Mouse (Mus musculus) hindbrain, postnatal 0 days (tissue): Measurements from ENCODE around the gene Prr15. TPM values are rescaled to one million over a fixed set of nuclear protein-coding genes. Genes with fewer than 3 reads are reported as not detected.
A peak's percentile ranks its signal among the peaks of the same experiment; 100 is the strongest.

Experiments
- ATAC-seq: fragments of 200-750 bp; cut with Nextera tagmentation; 2 replicates; pipeline ENCODE4 v1.8.0; 2017; ENCODE audit warnings: mild to moderate bottlenecking, moderate TSS enrichment, moderate library complexity
- DNase-seq: peaks from one replicate; pipeline ENCODE4 v3.0.0-alpha.2; 2015; ENCODE audit warnings: low spot score
- H3K27ac ChIP-seq: fragments of 300-500 bp; sonication (generic); 2 replicates; pipeline ENCODE4 v1.5.1; 2014; ENCODE audit warnings: mild to moderate bottlenecking
- H3K27me3 ChIP-seq: fragments of 300-500 bp; sonication (generic); 2 replicates; pipeline ENCODE4 v1.6.1; 2014; ENCODE audit warnings: low read length, mixed read lengths; ENCODE audit not compliant: insufficient read depth
- H3K36me3 ChIP-seq: fragments of 300-500 bp; sonication (generic); 2 replicates; pipeline ENCODE4 v1.6.1; 2014; ENCODE audit warnings: low read length, mixed read lengths; ENCODE audit not compliant: insufficient read depth
- H3K4me1 ChIP-seq: fragments of 300-500 bp; sonication (generic); 2 replicates; pipeline ENCODE4 v1.6.1; 2014; ENCODE audit warnings: antibody characterized with exemption, low read length, mixed read lengths; ENCODE audit not compliant: insufficient read depth
- H3K4me2 ChIP-seq: fragments of 300-500 bp; sonication (generic); 2 replicates; pipeline ENCODE4 v1.6.1; 2014; ENCODE audit warnings: low read depth, mild to moderate bottlenecking, low read length, moderate library complexity, mixed read lengths
- H3K4me3 ChIP-seq: fragments of 300-500 bp; sonication (generic); 2 replicates; pipeline ENCODE4 v1.5.1; 2014; ENCODE audit warnings: low read length
- H3K9ac ChIP-seq: fragments of 300-500 bp; sonication (generic); replicated peaks from 2 replicates; pipeline ENCODE4 v1.6.1; 2014; ENCODE audit warnings: mild to moderate bottlenecking, low read length, moderate library complexity, mixed read lengths
- H3K9me3 ChIP-seq: fragments of 300-500 bp; sonication (generic); 2 replicates; pipeline ENCODE4 v1.6.1; 2016; ENCODE audit warnings: low read length, mixed read lengths
- CTCF ChIP-seq: IDR thresholded peaks from 2 replicates; pipeline ENCODE4 v1.5.1; 2016; ENCODE audit warnings: antibody characterized with exemption, control low read depth, low read depth
- WGBS: fragments of 180-500 bp; shearing (Covaris S2); extraction: QIAGEN DNeasy Blood & Tissue Kit; methylation state at CpG from one replicate; pipeline ENCODE4 v1.1.7; 2014; 5-methylcytosine and 5-hydroxymethylcytosine counted together
- polyA plus RNA-seq: library from polyadenylated mRNA; unstranded; fragments of >200 nt; fragmentation: Nextera tagmentation; extraction: Ambion mirVana; gene quantifications from 2 replicates; pipeline ENCODE4 v1.2.1, GENCODE M21; 2015
- total RNA-seq: library from RNA; depleted of rRNA; stranded (reverse); fragments of >200 nt; gene quantifications from 2 replicates; pipeline ENCODE4 v1.2.3, GENCODE M21; 2014; rRNA removed

Gene Prr15
- 0.37 and 1.3 TPM in 2 replicates for total RNA-seq
- 1.4 and 1.8 TPM in 2 replicates for polyA plus RNA-seq

GRCm38 (mm10) chr6:54325246-54325885, at the start of gene Prr15:
Gene Prr15, plus strand, starts transcription at chr6:54325835.
- Histone ChIP-seq H3K27me3 (peaks cover 28% of the 10 kb centered on the region), H3K36me3 (no peaks in the 10 kb centered on the region), H3K4me1 (no peaks in the 10 kb centered on the region; the same call in 1 of the 2 replicates), H3K27ac (no peak within 1 kb of the TSS), H3K9ac (no peak within 1 kb of the TSS), H3K4me3 (peak within 1 kb of the TSS; percentile 49), H3K4me2 (peak within 1 kb of the TSS; percentile 100), H3K9me3 (no peaks in the 10 kb centered on the region)
- DNase-seq = no peak
- no peak for TF ChIP-seq CTCF
- no peak for ATAC-seq
- WGBS = 63% methylated on average over 3 of the region's 3 CpGs

GRCm38 (mm10) chr6:54277234-54277633, 48.4 kb upstream of the Prr15 start:
- WGBS = 67% methylated on average over 4 of the region's 4 CpGs
- TF ChIP-seq CTCF = no peak
- Histone ChIP-seq H3K27me3 (no peaks in the 10 kb centered on the region), H3K4me3 (no peak overlapping the region), H3K27ac (no peak overlapping the region), H3K4me1 (peaks cover 4% of the 10 kb centered on the region), H3K36me3 (no peaks in the 10 kb centered on the region), H3K9ac (no peak overlapping the region), H3K9me3 (no peaks in the 10 kb centered on the region), H3K4me2 (no peak overlapping the region)
- peak; percentile 51 for ATAC-seq
- DNase-seq = no peak

- Histone ChIP-seq H3K4me2 (no peak overlapping the region), H3K4me3 (no peak overlapping the region), H3K27ac (no peak overlapping the region; the same call in 1 of the 2 replicates), H3K9ac (no peak overlapping the region), H3K27me3 (no peaks in the 10 kb centered on the region), H3K4me1 (peaks cover 4% of the 10 kb centered on the region), H3K36me3 (no peaks in the 10 kb centered on the region), H3K9me3 (no peaks in the 10 kb centered on the region)
- 46% methylated on average over 5 of the region's 5 CpGs for WGBS
- ATAC-seq (no peak), DNase-seq (no peak)
- TF ChIP-seq CTCF = no peak
Observed at GRCm38 (mm10) chr6:54277828-54278227, 47.8 kb upstream of the Prr15 start.

- Histone ChIP-seq H3K9me3 (no peaks in the 10 kb centered on the region), H3K4me1 (peaks cover 4% of the 10 kb centered on the region), H3K9ac (no peak overlapping the region), H3K36me3 (no peaks in the 10 kb centered on the region), H3K27me3 (no peaks in the 10 kb centered on the region), H3K4me2 (no peak overlapping the region), H3K4me3 (no peak overlapping the region), H3K27ac (no peak overlapping the region)
- TF ChIP-seq CTCF = no peak
- WGBS = 75% methylated on average over 2 of the region's 2 CpGs
- ATAC-seq (no peak), DNase-seq (no peak)
Observed at GRCm38 (mm10) chr6:54278613-54279012, 47.0 kb upstream of the Prr15 start.

GRCm38 (mm10) chr6:54279391-54279790, 46.2 kb upstream of the Prr15 start:
- 81% methylated on average over 11 of the region's 11 CpGs for WGBS
- no peak for TF ChIP-seq CTCF
- no peak for ATAC-seq

GRCm38 (mm10) chr6:54280248-54280647, 45.4 kb upstream of the Prr15 start:
- Histone ChIP-seq H3K4me3 (no peak overlapping the region), H3K36me3 (no peaks in the 10 kb centered on the region), H3K27me3 (no peaks in the 10 kb centered on the region), H3K4me1 (peaks cover 4% of the 10 kb centered on the region), H3K9me3 (no peaks in the 10 kb centered on the region), H3K9ac (no peak overlapping the region), H3K27ac (no peak overlapping the region), H3K4me2 (no peak overlapping the region)
- TF ChIP-seq CTCF = no peak
- WGBS = 78% methylated on average over 6 of the region's 6 CpGs
- ATAC-seq (no peak), DNase-seq (no peak)

More at GRCm38 (mm10) chr6:54279391-54279790, 46.2 kb upstream of the Prr15 start:
- peaks cover 4% of the 10 kb centered on the region for H3K4me1 ChIP-seq
- DNase-seq = no peak
- no peak overlapping the region for H3K4me2 ChIP-seq
- H3K4me3 ChIP-seq = no peak overlapping the region
- H3K9me3 ChIP-seq = no peaks in the 10 kb centered on the region
- H3K9ac ChIP-seq = no peak overlapping the region
- H3K36me3 ChIP-seq = no peaks in the 10 kb centered on the region
- H3K27me3 ChIP-seq = no peaks in the 10 kb centered on the region
- no peak overlapping the region for H3K27ac ChIP-seq

GRCm38 (mm10) chr6:54283299-54283698, 42.3 kb upstream of the Prr15 start:
- H3K4me1 ChIP-seq = no peaks in the 10 kb centered on the region; the same call in 1 of the 2 replicates
- no peak overlapping the region for H3K4me2 ChIP-seq
- TF ChIP-seq CTCF = no peak
- H3K9me3 ChIP-seq = no peaks in the 10 kb centered on the region
- no peak overlapping the region for H3K9ac ChIP-seq
- no peak overlapping the region for H3K4me3 ChIP-seq
- DNase-seq (no peak), ATAC-seq (no peak)
- 17% methylated on average over 1 of the region's 1 CpGs for WGBS
- H3K27me3 ChIP-seq = no peaks in the 10 kb centered on the region
- H3K36me3 ChIP-seq = no peaks in the 10 kb centered on the region
- no peak overlapping the region for H3K27ac ChIP-seq
